Mouse (Mus musculus) v-Abl transformed pro-B cells (cell line): Measurements from ENCODE around the gene Mapk9.

Experiments used
- in situ Hi-C, 2 experiments: fragments of 400-800 bp; cut with MboI; formaldehyde crosslinking; loops; one replicate each; pipeline ENCODE4 v1.15.1; 2025; ENCODE audit not compliant: unreplicated experiment in 2 of 2

Mapk9 gene

DNA sequence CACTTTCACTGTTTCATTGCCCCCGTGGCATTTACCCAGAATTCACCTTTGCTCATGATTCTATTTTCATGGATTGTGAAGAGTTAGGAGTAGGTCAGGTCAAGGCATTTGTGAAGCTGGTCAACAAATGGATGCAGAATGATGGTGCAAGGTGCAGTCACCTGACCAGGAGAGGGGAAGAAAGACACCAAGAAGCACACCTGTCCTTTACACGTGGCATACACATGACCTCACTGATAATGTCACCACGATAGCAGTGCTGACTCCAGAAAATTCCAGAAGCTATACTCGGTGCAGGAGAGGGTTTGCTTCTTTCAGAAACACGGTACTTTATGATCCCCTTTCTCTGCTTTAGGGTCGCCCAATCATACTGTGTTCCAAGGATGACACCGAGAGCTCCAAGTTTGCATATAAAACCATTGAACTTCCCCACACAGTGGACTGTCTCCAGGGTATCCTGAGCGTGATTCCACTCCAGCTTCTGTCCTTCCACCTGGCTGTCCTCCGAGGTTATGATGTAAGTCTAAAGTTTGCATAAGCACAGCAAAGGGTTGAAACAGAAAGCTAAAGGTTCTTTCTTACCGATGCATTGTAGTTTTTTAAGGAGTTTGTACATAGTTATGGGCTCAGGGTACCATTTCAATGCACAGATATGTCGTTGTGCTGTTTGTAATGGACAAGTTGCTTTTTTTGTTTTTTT, 11.1 kb upstream of the Mapk9 start:
- in situ Hi-C loops = loop anchor here in 1 of 2 experiments (10.0 kb wide), 1 partner anchor 101 kb away; no protein-coding TSS in a partner anchor

DNA sequence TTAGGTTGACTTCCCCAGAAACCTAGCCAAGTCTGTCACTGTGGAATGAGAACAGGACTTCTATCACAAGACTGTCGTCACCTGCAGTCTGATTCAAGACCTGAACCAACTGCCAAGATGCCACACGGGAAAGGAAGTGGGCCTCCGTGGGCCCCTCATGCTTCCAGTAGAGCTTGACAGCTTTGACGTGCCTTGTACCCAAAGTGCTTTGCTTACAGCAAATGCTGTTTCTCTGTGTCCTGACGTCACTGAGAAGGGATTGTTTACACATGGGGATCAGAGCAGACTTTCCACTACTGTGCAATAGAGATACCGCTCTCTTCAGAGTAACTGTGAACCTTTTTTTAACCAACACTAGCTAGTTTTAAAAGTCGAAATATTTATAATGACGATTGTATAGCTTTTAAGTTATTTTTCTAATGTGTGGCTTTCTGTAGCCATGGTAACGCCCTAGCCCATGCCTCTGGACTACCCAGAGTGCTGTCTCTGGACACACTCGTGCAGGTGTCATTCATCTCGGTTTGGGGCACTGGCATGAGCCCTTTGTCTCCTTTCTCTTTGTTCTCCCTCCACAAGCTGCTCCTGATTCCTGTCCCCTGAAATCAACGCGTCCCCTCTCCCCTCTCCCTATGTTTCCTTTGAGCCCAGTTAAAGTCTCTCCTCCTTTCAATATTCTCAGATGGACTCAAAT, 8.7 kb upstream of the Mapk9 start:
- in situ Hi-C loops = loop anchor here in 1 of 2 experiments (10.0 kb wide), 1 partner anchor 103 kb away; no protein-coding TSS in a partner anchor

DNA sequence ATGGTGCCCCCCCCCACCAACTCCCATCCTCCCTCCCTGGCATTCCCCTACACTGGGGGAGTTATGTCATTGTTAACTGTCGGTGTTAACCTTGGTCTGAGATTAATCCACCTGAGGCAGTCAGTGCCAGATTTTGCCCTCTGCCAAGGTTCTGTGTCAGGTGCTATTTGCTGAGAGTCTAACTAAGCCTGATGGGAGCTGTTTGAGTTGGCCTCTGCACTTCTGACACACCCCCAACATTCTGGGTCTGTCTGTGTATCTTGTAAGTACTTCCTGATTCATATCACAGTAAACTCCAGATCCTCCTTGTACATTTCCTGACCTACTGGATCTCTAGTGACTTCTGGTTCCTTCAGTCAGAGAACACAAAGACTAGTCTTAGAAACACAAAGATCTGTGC, 5.9 kb upstream of the Mapk9 start:
- in situ Hi-C loops = loop anchor here in 1 of 2 experiments (10.0 kb wide), 1 partner anchor 66 kb away; no protein-coding TSS in a partner anchor

DNA sequence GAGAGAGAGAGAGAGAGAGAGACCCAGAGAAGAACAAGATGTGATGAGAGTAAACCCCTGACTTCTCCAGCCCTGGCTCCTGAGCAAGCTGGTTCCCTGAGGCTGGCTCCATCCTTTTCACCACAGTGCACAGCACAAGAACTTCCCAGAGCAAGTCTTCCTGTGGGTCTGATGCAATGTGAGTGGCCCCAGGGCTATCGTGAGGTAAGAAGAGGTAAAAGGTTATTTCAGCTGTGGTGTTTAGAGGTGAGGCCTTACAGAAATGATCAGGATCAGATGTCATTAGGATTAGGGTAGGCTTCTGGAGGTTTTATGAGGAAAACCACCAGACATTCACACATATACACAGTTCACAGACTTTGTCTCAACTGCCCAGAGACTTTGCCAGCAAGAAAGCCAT, 4.7 kb upstream of the Mapk9 start:
- in situ Hi-C loops = loop anchor here in 1 of 2 experiments (10.0 kb wide), 1 partner anchor 67 kb away; no protein-coding TSS in a partner anchor

DNA sequence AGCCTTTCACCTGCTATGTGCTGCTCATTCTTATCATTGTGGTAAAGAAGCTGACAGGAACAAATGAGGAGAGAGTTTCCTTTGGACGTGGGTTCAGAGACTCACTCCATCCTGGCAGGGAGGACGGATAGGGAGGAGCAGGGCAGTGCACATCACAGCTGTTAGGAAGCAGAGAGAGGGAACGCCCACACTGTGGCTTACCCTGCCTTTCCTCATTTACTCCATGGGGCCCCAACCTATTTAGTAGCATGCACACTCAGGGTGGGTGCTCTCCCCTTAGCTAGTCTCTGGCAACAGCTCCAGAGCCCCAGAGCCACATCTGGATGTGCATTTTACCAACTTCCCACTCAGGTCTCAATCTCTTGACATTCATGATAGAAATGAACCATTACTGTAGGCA, 3.8 kb upstream of the Mapk9 start:
- in situ Hi-C loops = loop anchor here in 1 of 2 experiments (10.0 kb wide), 1 partner anchor 68 kb away; no protein-coding TSS in a partner anchor

DNA sequence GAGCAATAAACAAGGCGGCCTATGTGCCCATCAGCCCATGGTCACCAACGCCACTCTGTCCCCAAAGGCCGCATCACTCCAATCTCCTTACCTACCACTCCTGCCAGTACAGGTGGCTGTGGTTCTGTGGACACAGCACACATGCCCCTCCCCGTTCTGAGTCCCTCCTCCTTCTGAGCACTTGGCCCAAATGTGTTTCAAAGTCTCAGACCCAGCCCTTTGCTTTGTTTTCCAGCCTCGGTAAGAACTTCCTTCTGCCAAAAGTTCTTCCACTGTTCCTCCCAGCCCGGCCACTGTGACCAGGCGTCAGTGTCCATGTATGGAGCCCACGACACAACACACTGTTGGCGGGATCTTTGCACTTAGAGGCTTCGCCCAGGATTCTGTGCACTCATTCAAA, 2.2 kb upstream of the Mapk9 start:
- in situ Hi-C loops = loop anchor here in 1 of 2 experiments (10.0 kb wide), 1 partner anchor 70 kb away; no protein-coding TSS in a partner anchor

DNA sequence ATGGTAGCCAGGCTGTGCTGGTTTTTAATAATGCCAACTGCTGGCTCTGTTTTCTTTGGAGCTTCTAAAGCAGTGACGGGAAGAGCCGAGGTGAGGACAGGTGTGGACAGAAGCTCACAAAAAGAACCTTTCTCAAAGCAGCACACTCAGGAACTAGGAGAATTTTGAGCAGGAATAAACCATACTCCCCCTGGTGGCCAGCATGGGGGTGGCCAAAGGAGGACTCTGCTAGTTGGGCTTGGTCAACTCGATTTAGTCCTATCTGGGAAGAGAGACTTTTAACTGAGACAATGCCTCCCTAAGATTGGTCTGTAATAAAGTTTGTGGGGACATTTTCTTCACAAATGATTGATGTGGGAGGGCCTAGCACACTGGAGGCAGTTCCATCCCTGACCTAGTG, 1.6 kb upstream of the Mapk9 start:
- in situ Hi-C loops = loop anchor here (5.0 to 10.0 kb wide), 3 partner anchors 63 to 128 kb away; no protein-coding TSS in a partner anchor

DNA sequence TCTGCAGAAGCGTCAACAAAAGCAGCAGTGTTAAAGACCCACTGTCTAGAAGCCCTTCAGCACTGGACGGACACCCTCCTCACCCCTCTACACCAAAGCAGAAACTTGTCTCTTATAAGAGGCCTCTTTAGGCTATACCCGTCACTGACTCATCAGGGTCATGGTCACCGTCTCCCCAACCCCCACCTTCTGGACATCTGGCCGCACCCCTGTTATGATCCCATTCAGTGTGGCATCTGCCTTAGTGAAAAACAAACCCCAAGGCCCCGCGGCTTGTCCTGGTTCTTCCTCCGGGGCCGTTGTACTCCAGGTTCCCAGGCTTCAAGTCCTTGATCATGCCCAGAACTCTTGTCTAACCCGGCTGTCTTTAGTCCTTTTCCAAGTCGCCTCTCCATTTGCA, 593 bp upstream of the Mapk9 start:
- in situ Hi-C loops = loop anchor here (5.0 to 10.0 kb wide), 3 partner anchors 64 to 129 kb away; no protein-coding TSS in a partner anchor

DNA sequence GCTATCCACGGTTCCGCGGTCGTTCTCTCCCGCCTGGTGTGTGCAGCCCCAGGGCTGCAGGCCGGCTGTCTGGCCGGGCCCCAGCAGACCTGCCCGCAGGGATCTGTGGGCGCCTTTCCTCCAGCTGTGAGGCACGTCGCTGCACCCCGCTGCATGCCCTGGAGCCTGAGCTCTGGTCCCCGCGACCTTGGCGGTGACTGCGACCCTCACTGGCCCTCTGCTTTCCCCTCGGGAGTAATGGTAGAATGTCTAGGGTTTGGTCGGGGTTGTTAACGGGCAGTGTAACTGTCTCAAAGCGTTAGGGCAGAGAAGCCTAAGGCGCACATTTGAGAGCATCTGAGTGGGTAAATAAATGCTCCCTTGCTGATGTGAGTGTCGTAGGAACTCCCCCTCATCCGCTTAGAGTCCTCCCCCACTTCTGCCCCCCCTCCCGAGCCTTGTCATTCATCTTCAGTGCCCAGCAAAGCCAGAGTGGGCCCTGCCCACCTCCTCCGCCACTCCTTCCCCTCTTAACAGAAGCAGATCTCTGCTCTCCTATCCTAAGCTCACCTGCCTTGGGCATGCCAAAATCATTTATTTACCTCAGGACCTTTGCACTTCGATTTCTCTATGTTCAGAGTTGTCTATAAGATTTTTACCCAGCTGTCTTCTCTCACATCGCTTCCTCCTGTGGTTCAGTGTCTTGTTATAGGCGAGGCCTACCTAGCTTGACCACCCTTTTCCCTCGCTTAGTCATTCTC, 690 bp downstream of the Mapk9 start:
- in situ Hi-C loops = loop anchor here (5.0 to 10.0 kb wide), 3 partner anchors 65 to 130 kb away; no protein-coding TSS in a partner anchor

DNA sequence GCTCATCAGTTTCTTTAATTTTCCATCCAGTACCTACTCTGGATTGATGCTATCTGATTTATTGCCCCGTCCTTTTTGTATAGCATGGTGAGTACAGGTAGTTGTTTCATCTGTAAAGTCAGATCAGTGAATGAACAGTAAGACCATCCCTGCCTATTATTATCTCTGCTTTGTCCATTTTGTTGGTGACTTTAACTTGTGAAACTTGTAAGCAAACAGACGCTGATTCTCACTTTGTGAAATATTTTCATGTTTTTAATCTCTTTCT, 1.2 kb downstream of the Mapk9 start:
- in situ Hi-C loops = loop anchor here (5.0 to 10.0 kb wide), 3 partner anchors 65 to 130 kb away; no protein-coding TSS in a partner anchor

DNA sequence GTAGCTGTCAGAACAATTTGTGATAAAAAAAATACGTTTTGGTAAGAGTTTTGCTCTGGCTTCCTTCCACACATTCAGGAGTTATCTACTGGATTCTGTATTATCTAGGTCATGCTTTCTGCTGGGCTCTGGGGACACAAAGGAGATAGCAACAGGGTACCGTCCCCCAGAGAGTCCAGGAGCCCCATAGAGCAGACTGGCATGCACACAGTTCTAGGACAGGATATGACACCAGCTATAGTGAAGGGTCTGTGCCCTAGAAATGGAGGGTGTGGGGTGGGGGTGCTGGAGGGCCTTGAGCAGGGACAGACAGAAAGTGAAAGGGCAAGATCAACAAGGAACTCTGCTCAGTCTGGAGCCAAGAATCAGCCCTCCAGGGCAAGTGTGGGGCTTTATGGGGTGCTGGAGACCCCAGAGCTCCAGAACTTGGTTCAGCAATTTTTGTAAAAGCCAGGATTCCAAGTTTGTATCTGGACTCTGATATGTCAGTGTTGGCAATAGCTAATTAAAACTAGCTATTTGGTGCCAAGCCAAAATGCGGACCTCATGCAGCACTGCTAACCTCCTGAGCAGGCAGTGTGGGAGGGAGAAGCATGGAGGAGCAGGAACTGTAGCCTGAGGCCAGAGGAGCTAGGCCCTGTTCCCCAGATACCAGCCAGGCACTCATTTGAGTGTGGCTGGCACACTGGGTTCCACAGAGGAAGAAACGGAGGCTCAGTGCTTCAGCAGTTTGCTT, 1.7 kb downstream of the Mapk9 start:
- in situ Hi-C loops = loop anchor here (5.0 to 10.0 kb wide), 3 partner anchors 66 to 131 kb away; no protein-coding TSS in a partner anchor

DNA sequence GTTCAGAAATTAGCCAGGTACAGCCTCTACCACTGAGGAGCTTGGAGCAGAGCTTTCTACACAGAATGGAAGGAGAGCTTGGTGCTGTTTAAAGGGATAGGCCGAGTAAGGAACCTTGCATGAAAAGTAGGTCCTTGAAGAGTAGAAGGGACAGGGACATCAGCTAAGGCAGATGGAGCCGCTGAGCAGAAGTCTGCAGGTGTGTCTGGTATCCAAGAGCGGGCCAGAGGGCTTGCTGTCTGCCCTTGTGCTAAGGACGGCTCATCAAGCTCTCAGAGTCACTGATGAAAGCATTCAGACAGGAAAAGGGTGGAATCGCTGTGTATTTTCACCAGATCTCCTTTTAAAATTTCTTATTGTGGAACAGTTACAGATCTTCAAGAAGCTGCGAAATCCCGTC, 3.8 kb downstream of the Mapk9 start:
- in situ Hi-C loops = no loop called here

DNA sequence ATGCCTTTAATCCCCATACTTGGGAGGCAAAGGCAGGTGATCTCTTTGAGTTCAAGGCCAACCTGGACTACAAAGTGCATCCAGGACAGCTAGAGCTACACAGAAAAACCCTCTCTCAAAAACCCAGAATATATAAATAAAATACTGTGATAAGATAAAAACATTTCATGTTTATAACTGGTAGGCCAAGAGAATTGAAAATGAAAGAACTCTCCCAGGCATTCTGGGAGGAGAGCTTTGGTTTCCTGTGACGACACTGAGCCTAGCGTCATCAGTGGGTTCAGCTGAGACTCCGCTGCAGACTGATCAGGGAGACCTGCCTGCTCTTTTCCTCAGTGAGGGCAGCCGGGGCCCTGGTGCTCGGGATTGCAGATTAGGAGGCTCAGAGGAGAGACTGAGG, 8.6 kb downstream of the Mapk9 start:
- in situ Hi-C loops = no loop called here

DNA sequence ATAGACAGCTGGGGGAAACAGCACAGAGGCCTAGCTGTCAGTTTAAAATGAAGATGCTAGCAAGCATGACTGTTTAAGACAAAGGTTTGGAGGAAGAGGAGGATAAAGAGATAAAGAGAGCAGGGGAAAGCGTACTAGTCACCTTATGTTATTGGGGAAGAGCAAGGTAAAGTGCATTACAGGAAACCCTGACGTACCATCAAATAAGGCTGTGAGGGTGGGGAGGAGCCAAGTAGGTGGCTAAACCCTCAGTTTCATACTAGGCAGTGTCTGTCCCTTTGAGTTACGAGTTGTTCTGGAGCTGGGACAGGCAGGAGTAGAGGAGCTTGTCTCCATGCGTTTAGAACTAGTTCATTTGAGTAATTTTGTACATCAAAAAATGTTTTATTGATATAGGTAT, 14.6 kb downstream of the Mapk9 start:
- in situ Hi-C loops = no loop called here

DNA sequence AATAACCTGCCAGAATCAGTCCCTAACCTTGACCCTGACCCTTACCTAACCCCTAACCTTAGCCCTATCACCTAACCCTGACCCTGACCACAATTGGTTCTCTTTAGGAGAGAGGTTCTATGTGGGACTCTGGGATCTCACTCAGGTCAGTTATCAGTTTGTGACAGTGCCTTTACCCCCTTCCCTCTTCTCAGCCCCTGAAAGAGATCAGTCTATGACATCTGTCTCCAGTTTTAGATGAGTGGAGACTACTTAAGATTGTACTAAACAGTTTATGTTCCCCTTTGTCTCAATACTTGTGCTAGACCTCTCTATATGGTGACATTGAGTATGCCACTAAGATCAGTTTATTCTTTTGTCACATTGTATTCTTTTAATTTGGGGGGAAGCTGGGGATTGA, 17.4 kb downstream of the Mapk9 start:
- in situ Hi-C loops = no loop called here

DNA sequence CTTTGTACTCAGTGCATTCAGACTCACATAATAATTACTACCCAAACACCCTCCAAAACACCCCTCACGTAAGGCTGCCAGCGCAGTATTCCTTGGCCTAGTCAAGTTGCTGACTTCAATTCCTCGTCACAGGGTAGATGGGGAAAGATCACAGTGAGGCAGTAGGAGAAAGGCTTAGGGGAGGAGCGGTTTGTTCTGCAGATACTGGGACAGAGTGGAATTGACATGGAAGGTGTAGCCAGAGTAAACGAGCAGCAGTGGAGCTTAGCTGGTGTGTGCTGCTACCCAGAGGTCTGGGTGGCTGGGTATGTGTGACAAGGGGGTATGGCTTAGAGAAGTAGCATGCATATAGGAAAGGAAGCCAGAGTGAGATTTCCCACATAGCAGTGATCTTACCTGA, 20.8 kb downstream of the Mapk9 start:
- in situ Hi-C loops = loop anchor here (5.0 kb wide), 3 partner anchors 140 to 215 kb away; no protein-coding TSS in a partner anchor

DNA sequence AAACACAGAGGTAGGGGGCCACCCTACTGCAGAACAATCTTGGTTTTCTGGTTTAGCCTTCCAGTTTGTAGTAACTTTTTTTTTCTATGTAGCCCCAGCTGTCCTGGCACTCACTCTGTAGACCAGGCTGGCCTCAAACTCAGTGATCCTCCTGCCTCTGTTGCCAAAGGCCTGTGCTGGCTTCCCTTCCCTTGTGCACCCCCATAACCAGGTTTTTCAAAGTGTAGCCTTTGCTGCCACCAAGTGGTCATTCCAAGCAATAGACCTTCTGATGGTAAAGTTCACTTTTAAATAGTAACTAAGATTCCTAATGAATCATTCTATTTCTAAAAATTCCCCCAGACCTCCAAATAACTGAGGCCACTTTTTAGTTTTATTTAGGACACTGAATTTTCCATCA, 23.2 kb downstream of the Mapk9 start:
- in situ Hi-C loops = loop anchor here (5.0 kb wide), 3 partner anchors 142 to 217 kb away; no protein-coding TSS in a partner anchor

DNA sequence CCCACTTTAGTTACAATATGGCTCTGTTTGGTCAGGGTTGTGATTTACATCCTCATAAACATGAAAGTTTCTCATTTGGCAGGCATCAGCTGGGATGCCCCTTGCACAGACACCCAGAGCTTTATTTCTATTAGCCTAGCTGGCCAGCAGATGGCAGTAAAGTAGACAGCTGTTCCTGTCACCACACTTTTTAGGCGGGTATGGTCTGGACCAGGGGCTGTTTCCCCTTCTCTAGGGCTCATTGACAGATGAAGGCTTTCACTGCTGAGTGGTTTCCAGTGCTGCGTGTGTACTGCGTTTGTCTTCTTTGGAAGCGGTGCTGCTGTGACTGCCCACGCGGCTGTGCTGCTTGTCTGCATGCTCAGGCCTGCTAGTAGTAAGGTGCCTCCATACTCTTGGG, 25.4 kb downstream of the Mapk9 start:
- in situ Hi-C loops = loop anchor here in 1 of 2 experiments (5.0 kb wide), 1 partner anchor 220 kb away; no protein-coding TSS in a partner anchor

DNA sequence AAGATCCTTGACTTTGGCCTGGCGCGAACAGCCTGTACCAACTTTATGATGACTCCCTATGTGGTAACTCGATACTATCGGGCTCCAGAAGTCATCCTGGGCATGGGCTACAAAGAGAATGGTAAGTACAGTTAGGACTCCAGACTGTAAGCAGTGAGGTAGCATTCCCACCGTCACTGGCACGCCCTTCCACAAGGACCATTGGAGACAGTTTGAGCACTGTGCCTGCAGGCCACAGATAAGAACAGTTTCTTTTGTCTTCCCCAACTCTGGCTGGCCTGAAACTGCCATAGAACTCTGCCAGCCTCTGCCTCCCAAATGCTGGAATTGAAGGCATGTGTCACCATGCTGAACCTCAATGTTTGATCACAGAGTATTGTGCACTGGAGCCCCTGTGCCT, 26.2 kb downstream of the Mapk9 start:
- in situ Hi-C loops = loop anchor here in 1 of 2 experiments (5.0 kb wide), 1 partner anchor 220 kb away; no protein-coding TSS in a partner anchor
